Mouse (Mus musculus): Measurements from ENCODE around the gene Myo16.

Myo16 gene

GRCm38 (mm10) chr8:10562046-10562445 lies 408.3 kb downstream of the Myo16 start:
- DNase-seq: no peak

DNA sequence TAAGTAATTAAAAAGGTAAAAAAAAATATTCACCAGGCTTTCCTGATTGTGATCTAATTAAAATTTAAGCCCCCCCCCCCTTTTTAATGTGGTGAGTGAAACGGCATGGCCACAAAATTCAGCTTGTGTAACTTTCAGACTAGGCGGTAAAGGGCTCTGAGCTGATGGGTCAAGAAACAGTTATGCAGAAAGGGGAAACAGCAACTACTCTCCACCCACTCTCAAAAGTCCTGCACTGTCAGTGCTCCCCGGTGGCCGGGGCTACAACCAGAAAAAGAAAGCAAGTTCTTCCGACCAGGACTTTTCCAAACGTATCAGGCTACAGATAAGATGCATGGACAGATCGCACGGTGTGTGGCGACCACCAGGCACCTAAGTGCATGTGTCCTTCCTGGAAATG lies 408.9 kb downstream of the Myo16 start:
- DNase-seq: no peak

DNA sequence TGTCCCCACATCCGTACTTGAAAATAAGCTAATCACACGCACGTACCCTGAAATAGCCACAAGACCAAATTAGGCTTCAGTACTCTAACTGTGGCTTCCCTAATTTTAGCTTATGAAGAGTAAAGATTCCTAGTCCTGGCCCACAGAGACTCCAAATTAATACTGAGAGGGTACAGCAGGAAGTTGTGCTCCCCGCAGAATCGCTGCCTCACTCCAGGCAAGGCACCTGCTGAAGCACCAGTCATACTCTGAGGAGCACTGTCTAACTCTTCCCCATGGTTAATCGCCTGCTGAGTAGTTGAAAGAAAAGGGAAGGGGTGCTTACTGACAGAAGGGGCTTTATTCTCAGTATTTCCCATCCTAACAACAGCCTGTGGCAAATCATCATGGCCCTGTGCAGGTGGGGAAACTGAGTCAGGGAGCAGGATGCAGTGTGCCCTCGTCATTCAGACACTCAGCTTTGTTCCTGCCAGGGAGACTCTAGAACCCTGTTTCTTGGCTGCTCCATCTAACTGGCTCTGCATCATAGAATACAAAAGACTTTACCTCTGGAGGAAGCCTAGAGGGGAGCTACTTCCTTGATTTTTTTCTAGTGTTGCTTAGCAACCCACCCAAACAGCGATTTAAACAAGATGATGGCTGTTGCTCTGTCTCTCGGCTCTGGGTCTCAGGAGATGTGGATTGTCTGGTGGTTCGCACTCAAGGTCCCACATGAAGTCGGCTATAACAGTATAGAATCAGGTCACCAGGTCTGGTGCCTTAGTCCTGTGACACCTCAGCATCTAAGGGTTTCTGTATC lies 411.7 kb downstream of the Myo16 start:
- DNase-seq: no peak

- DNase-seq: no peak
Measured at GRCm38 (mm10) chr8:10568448-10568847, 414.7 kb downstream of the Myo16 start.

DNA sequence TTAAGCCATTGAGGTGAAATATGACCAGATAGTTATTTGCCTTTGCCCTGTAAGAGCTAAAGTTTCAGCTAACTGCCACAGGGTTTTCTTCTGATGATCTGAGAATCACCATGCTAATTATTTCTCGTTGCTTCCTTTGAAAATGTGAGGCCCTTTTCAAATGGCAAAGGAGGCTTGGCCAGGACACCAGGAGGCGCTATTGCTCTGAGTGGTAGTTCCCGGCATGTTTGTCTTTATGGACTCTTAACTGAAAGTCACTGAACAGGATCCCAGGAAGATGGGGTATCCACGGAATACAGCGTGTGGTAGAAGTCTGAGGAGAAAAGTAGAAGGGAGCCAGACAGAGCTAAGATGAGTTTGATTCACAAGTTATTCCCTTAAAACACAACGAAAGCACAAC lies 420.4 kb downstream of the Myo16 start:
- DNase-seq: peak; percentile 29 to 76

DNA sequence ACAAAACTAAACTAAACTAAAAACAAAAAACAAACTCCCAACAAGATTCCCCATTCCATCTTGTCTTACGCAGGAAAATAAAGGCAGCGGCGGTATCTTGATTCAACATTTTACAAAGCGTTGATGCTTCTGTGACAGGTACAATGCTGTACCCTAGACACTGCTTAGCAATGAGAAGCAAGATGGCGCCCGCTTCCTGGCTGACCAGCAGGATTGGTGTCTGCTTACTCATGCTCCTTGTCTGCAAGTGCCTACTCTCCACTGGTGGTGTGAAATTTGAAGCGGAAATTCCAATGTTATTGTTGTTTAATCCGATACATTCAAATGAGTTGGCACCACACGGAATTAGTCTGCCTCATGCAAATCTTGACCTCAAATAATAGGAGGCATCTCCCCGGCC lies 421.5 kb downstream of the Myo16 start:
- DNase-seq: no peak

GRCm38 (mm10) chr8:10586956-10587744 lies 433.4 kb downstream of the Myo16 start:
- no peak for DNase-seq

DNA sequence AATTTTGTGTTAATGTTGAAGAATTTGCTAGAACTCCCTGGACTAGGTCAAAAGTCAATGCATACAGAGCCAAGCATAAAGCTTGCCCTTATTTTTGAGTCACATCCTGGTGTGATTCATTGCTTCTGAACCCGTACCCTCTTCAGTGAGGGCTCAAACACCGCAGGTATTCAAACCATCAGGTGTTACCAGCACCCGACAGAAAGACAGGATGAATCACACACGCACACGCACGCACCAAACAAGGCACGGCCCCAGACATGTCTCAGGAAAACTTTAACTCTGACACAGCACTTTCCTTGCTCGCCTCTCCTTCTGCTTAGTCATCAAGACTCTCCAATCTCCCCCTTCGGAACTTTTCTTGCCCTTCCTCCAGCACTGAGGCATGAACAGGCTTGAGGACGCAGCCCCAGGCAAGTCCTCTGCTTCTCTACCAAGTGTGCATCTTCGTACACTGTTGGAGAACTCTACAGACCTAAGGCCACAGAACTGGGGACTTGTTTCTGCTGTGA lies 435.8 kb downstream of the Myo16 start:
- DNase-seq: no peak

DNA sequence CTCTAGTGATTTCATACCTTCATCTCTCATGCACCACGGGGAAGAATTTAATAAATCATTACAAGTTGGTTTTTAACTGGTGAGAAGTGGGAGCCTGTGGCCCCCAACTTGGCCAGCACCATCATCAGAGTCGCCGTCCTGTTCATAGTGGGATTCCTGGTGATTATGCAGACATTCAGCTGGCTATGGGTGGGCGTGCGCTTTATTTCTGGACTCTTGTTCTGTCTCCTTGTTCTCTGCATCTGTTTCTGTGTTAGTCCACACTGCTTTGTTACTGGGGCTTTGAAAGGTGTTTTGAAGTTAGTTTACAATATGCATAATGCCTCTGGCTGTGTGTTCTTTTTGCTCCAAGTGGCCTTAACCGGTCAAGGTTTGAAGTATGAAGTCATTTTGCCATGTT lies 439.2 kb downstream of the Myo16 start:
- DNase-seq: no peak

GRCm38 (mm10) chr8:10596353-10596752 lies 442.6 kb downstream of the Myo16 start:
- no peak for DNase-seq

DNA sequence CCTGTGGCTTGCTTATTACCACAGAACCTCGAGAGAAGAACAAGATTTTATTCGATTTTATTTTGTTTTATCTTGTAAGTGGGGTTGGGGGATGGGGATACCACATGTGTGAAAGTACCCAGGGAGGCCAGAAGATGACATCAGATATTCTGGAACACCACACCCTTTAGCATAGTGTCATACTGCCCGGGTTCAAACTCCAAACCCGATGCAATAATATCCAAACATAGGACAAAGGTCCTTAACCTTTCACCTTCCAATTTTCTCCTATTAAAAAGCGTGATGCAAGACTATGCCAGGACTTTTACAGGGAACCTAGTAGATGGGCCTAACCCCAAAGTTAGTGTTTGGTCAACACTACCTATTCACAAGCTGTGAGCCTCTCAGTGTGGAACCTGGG lies 443.9 kb downstream of the Myo16 start:
- no peak for DNase-seq

- no peak for DNase-seq
Measured at GRCm38 (mm10) chr8:10598889-10599288, 445.2 kb downstream of the Myo16 start.

GRCm38 (mm10) chr8:10606028-10606815 lies 452.5 kb downstream of the Myo16 start:
- DNase-seq: no peak

DNA sequence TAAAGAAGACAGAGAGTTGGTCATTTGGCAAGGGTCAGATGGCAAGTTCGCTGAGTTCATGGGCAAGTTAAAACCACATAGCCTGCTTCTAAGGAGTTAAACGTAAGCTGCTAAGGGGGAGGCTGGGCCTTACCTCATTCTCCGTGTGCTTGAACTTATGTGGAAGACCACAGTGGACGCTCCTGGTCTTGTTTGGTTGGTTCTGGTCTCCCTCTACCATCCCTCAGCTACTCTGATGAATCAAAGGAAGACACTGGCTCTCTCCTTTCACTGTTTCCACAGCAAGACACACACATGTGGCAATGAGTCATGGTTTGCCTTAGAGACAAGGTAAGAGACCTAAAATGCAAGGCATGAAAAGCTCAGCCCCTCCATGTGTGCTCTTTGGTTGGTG lies 453.1 kb downstream of the Myo16 start:
- DNase-seq: no peak

- no peak for DNase-seq
Measured at GRCm38 (mm10) chr8:10611636-10612035, 457.9 kb downstream of the Myo16 start.

DNA sequence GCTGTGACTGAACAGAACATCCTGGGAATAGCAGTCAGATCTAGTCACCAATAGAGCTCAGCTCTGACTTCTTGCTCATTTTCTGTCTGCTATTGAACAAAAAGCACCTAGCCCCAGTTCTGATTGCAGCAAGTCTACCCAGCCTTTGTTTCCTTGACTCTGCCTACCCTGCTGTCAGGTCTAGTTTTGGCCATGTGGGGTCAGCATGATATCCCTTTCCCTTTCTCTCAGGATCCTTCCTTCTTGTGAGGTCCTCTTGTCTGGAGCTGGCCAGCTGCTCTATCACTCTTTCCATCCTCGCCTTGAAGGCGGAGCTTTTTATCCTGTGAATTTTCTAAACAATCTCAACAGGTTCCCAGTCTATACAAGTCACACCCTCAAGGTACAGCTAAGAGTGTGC lies 459.7 kb downstream of the Myo16 start:
- no peak for DNase-seq

- DNase-seq: no peak
Measured at GRCm38 (mm10) chr8:10619689-10620088, 466.0 kb downstream of the Myo16 start.

DNA sequence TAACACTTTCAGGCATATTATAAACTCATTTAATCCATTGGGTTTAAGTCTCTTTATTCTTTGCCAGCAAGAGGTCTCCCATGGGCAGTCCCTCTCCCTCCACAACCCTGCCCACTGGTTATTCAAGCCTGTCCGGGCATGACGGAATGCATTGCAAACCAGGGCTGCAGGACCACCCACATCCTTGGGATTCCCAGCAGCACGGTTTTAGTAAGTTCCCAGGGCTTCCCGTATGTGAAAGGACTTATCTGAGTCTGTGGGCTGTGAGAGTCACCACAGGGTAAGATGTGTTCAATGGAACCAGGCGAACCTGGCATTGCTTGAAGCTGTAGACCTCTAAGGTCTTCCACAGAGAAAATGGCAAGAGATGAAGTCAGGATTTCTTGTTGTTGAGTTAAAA lies 471.6 kb downstream of the Myo16 start:
- no peak for DNase-seq

DNA sequence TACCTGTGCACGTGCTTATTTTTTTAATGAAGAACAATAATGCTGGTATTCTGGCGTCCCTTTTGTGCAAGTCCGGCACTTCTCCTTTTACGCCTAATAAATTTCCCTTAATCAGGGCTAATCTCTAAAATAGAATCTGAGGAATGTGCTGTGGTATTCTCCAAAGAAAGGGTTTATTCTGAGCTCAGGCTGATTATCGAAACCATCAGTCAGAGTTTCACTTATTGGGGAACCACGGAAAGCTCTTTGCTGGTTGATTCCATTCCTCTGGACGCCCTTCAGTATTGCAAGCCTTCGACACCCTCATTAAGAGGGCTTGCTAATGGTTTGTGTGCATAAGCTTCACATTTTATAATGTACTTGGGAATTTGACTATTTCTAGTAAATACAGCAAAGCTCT lies 475.0 kb downstream of the Myo16 start:
- no peak for DNase-seq

DNA sequence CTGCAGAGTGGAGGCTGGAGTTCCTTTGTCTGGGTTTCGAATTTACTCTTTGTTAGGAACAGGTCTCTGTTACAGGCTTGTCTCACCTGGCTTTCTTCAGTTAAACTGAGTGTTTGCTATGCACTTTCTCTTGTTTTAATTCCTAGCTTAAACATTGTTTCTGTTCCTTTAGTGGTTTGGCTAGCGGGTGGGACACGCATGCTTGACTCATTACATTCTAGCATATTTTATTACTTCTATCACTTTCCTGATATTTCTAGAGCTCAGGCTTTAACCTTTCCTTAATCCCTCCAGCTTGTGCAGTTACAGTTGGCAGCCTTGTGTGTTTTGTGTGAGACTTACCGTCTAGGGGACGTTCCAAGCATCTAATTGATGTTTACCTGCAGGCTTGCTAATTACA lies 476.2 kb downstream of the Myo16 start:
- DNase-seq: no peak

GRCm38 (mm10) chr8:10631006-10631405 lies 477.3 kb downstream of the Myo16 start:
- no peak for DNase-seq

GRCm38 (mm10) chr8:10632603-10633002 lies 478.9 kb downstream of the Myo16 start:
- no peak for DNase-seq

Measured in spleen, adult 18-20 months (tissue).